Mouse (Mus musculus) spleen, postnatal 4 days (tissue): ENCODE results near the gene Baz1b.

Experiments
- DNase-seq, 2 experiments: peaks; one replicate each; pipeline ENCODE4 v3.0.0; 2022; ENCODE audit warnings: low spot score in 2 of 2

Baz1b gene

DNA sequence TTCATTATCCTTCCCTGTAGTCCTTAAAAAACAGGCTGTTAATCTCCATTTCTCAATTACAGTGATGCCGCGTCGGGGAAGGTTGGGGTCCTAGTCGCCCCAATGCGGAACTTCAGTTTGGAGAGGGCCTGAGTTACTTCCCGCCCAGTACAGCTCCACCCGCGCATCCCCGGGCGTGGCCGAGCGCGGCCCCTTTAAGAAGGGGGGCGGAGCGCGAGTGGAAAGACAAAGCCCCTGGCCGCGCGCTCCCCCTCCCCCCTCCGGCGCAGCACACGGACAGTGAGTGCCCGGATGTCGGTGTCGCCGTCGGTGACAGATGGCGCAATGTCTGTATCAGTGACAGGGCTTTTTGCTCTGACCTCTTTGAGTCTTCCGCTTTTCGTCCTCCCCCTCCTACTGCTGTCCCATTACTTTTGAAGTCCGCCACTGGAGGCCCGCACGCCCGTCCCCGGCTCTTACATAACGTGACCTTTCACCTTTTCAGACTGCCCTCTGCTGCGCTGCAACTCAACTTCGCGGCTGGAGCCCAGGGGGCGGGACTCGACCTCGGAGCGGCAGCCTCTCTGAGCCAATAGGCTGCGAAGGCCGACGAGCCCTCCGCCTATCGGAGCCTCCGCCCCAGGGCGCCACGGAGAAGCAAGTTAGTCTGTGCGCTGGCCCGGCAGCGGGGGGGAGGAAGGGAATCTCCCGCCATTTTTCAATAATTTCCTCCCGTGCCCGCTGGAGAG is at the start of gene Baz1b:
Gene Baz1b, plus strand, starts transcription at position 644 of the 728 bp plus-strand sequence.
- peak; percentile 98 to 99 for DNase-seq

GRCm38 (mm10) chr5:135139881-135140280 is 47.2 kb upstream of the Baz1b start:
- no peak for DNase-seq

DNA sequence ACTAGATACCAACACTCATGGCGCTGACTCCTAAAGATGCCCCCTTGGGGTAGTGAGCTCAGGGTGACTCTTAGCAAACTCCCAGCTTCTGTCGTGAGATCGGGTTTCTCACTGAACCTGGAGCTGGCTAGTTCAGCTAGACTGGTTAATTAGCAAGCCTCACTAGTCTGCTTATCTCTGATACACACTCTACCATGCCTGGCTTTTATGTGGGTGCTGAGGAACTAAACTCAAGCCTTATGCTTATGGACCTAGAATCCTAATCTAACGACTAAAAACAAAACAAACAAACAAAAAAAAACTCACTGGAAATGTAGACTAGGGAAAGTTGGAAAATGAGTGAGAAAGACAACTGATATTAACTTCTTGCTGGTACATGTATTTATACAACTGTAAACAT is 42.6 kb upstream of the Baz1b start:
- DNase-seq, result no peak

DNA sequence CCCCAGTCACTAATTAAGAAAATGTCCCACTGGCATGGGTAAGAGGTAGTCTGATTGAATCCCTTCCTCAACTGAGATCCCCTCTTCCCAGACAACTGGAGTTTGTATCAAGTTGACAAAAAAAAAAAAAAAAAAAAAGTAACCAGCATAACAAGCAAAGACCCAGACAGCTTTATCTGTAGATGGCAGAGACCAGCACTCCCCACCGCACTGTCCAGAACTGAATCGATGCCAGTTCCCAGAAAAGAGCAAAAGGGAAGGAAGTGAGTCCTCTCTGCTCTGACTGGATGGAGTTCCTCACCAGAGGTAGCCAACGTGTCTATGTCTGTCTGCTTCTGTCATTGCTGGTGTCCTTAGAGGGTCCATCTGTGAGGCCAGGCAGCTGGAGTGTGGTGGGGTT is 41.5 kb upstream of the Baz1b start:
- DNase-seq, result no peak

DNA sequence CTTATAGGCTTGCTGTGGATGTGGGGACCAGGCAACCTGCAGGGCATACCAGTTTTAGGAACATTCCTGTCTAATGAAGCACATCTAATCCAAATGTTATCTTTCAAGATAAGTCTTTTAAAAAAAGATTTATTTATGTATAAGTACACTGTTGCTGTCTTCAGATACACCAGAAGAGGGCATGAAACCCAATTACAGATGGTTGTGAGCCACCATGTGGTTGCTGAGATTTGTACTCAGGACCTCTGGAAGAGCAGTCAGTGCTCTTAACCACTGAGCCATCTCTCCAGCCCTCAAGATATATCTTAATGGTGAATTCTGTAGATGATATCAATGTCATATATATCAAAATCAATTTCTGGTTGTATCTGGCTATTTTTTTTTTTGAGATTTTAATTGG is 41.1 kb upstream of the Baz1b start:
- DNase-seq, result no peak

DNA sequence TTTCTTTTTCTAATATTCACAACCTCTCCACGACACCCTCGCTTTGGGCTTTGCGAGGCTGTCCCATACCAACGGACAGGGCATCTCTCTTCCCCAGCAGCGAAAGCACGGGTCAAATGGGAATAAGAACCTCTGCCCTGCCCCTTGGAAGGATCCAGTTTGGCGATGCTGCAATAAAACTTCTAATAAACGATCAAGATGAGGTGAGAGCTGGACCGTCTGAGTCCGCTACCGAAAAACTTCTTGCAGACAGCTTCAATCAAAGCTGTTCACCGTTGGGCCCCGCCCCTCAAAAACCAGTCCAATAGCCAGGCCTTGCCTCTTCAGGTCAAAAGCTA is 38.4 kb upstream of the Baz1b start:
- DNase-seq, result no peak

GRCm38 (mm10) chr5:135149053-135149819 is 37.8 kb upstream of the Baz1b start, which contains the start of gene Tbl2:
Tbl2 (plus strand) TSS chr5:135149657.
- DNase-seq, result peak; percentile 98 to 99

DNA sequence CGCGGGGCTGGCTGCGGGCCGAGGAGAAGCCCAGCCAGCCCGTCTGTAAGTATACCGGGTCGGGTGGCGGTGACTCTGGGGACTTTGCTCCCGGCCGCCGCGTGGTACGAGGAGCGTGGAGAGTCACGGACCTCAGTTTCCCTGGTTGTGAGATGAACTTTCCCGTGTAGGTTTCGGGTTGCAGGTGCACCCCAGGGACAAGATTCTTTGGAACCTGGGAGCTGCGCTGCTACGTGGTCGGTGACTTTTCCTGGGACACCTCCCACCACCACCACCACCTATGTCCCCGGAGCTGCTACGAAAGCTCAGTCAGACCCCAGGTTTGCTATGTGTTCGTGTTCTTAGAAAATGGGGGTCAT is 37.3 kb upstream of the Baz1b start:
- no peak for DNase-seq

- no peak for DNase-seq
Observed at GRCm38 (mm10) chr5:135156496-135156895, 30.6 kb upstream of the Baz1b start.

- no peak for DNase-seq
Observed at GRCm38 (mm10) chr5:135161221-135161620, 25.8 kb upstream of the Baz1b start.

DNA sequence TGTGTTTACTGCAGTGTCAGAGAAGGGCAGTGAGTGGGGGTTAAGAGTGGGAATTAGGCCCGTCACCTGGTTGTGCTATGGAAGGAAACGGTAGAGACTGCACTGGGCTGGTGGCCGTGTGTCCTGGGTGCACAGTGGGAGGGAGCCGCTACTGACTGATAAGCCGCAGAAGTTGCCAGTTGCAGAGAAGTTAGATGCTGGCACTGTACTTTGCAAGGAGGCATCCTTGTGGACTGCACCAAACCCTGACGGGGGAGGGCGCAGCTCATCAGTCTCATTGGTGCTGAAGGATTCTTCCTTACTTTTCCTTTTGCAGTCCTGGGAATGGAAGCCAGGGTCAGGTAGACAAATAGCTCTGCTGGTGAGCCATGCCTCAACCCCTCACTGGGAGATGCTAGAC is 25.4 kb upstream of the Baz1b start:
- no peak for DNase-seq

DNA sequence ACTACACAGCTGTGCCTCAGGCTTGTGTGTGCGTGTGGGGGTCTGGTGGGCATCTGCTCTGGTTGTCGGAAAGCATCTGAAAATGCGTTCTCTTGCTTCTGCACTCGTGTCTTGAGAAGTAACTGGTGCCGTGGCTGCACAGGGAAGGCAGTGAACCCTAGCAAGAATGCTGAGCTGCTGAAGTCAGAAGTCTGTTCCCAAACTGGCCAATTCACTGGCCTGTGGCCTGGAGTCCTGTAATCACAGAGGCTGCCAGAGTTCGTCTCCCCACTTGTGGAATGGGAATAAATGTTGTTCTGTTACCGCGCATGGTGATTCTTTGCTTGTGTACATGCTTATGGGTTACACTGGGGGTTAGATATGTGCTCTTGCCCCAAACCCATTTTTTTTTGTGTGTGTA is 24.7 kb upstream of the Baz1b start:
- DNase-seq, result no peak

GRCm38 (mm10) chr5:135162821-135163220 is 24.2 kb upstream of the Baz1b start:
- no peak for DNase-seq

- no peak for DNase-seq
Observed at GRCm38 (mm10) chr5:135166909-135167308, 20.2 kb upstream of the Baz1b start.

DNA sequence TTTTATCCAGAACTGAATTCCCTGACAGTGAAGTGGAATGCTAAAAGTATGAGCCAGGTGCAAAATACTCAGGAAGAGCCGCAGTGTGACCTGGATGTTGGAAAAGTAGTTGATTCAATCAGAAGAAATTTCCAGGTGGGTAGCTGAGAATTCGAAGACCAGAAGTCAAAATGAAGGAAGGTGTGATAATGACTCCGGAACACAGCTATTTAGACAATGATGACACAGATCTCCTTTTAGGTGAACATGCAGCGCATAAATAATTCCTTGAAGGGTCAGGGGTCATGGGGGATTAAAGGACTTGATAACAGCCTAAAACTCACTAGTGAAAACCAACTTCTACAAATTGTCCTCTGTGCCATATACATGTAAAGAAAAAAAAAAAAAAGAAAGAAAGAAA is 19.6 kb upstream of the Baz1b start:
- no peak for DNase-seq

- peak; percentile 96 to 97 for DNase-seq
Observed at GRCm38 (mm10) chr5:135168063-135169062, 18.7 kb upstream of the Baz1b start, which contains the start of gene Bcl7b. Bcl7b (plus strand) TSS chr5:135168283.

DNA sequence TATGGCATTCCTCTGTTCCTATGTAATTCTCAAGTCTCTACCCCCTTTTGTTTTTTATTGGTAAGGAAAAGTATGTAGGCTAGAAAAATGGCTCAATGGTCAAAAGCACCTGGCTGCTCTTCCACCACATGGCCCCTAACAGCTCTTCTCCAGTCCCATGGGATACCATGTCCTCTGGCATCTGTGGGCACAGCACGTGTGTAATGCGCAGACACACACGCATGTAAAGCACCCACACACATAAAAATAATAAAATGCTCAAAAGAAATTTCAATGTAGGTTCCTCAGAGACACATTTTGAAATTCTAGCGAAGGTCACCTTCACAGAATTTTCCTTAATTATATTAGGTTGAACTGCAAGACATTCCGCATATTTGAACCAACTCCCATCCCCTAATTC is 17.6 kb upstream of the Baz1b start:
- no peak for DNase-seq

DNA sequence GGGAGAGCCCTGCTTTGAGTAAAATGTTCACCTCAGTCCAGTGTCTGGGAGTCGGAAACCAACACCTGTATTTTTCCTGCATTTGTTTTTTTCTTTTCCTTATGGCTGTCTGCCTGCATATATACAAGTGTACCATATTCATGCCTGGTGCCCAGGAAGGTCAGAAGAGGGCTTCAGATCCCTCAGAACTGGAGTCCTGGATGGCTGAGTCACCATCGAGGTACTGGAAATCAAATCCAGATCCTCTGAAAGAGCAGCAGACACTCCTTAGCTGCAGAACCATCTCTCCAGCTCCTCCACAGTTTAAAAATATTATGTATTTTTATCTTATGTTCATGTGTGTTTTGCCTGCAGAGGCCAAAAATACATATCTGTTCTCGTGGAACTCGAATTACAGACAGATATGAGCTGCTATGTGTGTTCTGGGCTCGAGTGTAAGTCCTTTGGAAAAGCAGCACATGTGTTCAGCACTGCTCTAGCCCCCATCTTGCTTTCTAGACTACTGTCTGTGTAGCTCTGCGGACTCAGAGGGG is 15.3 kb upstream of the Baz1b start:
- DNase-seq, result no peak

- no peak for DNase-seq
Observed at GRCm38 (mm10) chr5:135172986-135173385, 14.1 kb upstream of the Baz1b start.

DNA sequence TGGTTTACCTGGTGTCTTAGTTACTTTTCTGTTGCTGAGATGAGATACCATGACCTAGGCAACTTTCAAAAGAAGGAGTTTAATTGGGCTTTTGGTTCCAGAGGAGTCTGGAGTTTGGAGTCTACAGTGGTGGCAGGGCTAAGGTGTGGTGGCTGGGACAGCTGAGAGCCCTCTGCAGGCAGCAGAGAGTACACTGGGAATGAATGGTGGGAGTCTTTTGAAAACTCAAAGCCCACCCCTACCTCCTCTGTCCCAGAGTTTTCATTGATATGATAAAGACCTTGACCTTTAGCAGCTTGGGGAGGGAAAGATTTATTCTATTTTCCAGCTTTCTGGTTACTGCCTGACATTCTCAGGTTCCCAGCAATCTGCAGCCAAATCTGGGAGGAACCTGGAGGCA is 12.0 kb upstream of the Baz1b start:
- no peak for DNase-seq

GRCm38 (mm10) chr5:135178523-135178922 is 8.5 kb upstream of the Baz1b start:
- DNase-seq, result no peak

GRCm38 (mm10) chr5:135178996-135179395 is 8.1 kb upstream of the Baz1b start:
- no peak for DNase-seq
